Mouse (Mus musculus) adrenal gland, adult 18-20 months (tissue): Measurements from ENCODE around the gene Olfr26. TPM values are rescaled to one million over a fixed set of nuclear protein-coding genes. Genes with fewer than 3 reads are reported as not detected.
"Not testable (repeated sequence)": the region's sequence is repeated elsewhere in the genome, so short reads cannot be mapped to it uniquely, and the experiment has no call there.

Source experiments
- DNase-seq, 2 experiments: peaks; one replicate each; pipeline ENCODE4 v3.0.0; 2021 to 2022; ENCODE audit warnings: low spot score in 2 of 2
- long read RNA-seq, 2 experiments: library from polyadenylated mRNA; stranded (forward); transcript quantifications; one replicate each; pipeline ENCODE4 v2.0.0; 2021
- total RNA-seq, 2 experiments: library from RNA; stranded (reverse); gene quantifications; 1 replicate in 1 of 2; 2 replicates in 1 of 2; pipeline ENCODE4 v1.2.3; 2021

Olfr26 gene
- total RNA-seq = not detected
- long read RNA-seq, experiment 1 = 0 reads
- long read RNA-seq, experiment 2 = 0 reads

DNA sequence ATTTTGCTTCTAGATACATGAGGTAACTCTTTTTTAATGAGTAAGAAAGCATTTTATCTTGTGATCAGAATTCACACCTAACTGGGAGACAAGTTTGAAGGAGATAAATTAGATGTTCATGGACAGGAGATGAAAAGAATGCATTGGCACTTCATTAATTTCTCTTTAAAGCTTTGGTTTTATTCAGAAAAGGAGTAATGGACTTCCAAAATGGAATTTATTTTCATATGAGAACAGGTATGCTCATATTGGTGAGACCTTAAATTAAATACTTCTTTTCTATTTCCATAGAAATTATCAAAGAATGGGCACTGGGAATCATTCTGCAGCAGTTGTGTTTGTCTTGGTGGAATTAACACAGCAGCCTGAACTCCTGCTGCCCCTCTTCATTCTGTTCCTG is at the start of gene Olfr26:
Gene Olfr26, plus strand, starts transcription at position 301 of the 400 bp plus-strand sequence.
- DNase-seq = no peak

DNA sequence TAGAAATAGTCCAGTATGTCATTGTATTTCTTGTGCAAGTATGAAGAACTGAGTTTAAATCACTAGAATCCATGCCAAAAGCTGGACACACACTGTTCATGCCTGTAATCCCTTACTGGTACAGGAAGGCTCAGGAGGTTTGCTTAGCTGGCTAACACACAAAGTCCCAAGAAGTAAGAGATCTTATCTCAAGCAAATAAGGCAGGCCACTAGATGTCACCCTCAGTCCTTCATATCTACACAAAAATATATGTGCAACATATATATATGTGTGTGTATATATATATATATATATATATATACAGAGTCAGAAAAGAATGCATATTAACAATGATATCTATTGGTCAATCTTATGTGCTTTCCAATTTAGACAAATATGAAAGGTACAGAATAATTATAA is 49.2 kb upstream of the Olfr26 start:
- no peak for DNase-seq

DNA sequence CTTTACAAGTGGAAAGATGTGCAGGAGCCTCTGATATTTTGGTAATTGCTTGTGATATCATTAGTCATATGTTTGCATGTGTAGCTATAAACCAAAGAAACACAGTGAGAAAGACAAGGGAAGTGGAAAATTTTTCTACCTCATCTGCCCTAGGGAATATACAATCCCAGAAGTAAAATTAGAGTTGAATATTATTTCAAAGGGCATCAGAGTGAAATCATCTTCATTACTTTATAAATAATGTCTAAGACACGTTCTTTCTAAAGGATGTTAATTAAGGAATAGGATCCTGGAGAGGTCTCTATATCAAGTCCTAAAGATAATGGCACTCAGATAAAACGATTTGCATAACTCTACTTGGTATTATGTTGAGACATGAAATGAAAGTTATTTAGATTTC is 40.5 kb upstream of the Olfr26 start, which contains the start of gene Olfr922:
Gene Olfr922, plus strand, starts transcription at position 301 of the 400 bp plus-strand sequence.
- DNase-seq = no peak

DNA sequence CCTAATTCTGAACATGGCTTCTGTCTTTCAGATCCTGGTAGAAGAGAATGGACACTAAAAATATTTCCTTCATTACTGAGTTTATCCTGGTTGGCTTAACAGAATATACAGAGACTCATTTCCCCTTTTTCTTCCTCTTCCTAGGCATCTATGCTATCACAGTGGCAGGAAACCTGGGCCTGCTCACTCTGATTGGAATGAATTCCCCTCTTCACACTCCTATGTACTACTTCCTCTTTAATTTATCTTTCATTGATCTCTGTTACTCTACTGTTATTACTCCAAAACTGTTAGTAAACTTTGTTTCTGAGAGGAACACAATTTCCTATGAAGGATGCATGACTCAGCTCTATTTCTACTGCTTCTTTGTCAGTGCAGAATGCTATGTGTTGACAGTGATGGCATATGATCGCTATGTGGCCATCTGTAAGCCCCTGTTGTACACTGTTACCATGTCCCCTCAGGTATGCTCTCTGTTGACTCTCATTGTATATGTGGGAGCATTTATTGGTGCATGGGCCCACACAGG is 39.3 kb upstream of the Olfr26 start:
- DNase-seq = no peak

DNA sequence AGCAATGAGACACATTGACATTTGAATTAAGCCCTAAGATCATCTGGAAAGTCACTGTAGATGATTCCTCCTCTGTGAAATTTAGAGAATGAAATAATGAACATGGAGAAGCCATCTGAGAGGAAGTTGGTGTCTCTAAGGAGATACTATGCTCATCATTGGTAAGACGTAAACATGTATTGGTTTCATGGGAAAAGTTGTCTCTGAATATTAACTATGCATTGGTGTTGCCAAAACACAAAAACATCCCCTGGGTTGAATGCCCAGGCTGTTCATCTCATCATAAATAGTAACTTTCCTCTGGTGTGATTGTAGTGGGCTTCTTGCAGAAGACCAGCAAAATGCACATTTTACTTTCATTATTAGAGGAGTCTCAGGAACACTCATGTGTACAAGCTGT is 28.6 kb upstream of the Olfr26 start, which contains the start of gene Olfr923:
Gene Olfr923, plus strand, starts transcription at position 301 of the 400 bp plus-strand sequence.
- DNase-seq = no peak

DNA sequence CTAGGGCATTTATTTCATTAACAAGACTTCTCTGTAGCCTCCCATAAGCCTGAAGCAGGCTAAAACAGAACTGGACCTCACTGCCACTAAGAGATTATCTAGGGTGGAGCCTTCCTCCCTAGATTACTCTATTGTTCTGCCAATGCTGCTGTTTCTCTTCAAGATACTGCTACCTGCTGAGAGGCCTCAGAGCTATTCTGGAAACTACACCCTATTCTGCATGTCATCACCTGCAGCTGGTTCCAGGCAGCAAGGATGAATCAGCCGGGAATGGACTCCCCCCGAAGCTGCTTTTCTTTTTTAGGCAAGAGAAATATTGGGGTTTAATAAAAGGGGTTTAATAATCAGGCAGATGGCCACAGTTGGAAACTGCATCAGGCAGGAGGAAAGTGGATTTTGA is 21.8 kb upstream of the Olfr26 start:
- no peak for DNase-seq

DNA sequence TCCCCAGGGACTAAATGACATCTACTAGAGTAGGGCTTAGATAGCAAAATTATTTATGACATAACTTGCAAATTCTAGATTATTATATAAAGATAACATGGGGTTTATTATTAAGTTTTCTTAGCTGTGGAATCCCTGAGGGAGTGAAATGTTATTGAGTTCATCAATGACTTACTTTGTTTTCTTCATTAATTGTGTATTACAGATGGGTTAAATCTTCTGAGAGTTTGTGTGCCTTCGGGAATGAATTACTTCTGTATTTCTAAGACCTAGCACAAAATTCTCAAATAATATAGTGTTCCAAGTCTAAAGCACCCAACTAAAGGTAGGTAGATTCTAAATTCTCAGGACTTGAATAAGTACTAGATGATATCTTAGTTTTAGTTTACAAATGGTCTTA is 10.7 kb upstream of the Olfr26 start, which contains the start of gene Olfr924:
Gene Olfr924, plus strand, starts transcription at position 301 of the 400 bp plus-strand sequence.
- DNase-seq = no peak

DNA sequence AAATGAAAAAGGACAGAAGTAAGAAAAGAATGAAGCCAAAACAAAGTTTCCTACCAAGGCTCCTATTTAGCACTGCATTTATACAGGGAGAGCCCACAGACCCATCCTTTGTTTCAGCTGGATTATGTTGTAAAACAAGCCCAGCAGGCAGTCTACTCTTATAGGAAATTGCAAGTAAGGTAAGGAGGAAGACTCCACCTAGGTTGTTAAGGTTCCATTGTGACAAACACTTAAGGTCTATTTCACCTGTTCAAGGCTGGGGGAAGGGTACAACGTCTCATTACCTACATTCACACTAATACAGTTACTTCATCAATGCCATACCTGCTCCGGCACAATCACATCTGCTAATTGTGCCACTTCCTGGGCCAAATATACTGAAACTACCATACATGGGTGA is 20.0 kb downstream of the Olfr26 start:
- not testable (repeated sequence) for DNase-seq

DNA sequence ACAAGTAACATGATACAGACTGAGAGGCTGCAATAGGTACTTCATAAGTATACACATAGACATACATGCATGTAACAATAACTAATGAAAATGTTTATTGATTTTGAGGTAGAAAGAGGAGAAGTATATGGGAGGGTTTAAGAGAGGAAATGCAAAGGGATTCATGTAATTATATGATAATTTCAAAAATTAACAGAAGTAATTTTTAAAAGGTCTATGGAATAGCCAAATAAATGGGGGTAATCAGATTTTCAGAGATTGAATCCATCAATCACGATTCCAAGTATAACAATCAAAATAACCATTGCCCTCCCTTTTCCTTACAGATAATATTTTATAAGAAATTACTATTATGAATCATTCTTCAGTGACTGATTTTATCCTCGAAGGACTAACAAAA is 22.0 kb downstream of the Olfr26 start, which contains the start of gene Olfr926:
Gene Olfr926, plus strand, starts transcription at position 301 of the 400 bp plus-strand sequence.
- no peak for DNase-seq

Other genes with a start within 250 kb of the Olfr26 start
- gene Olfr914, start 250.0 kb upstream of the Olfr26 start, total RNA-seq = not detected
- not detected for gene Olfr916, start 195.2 kb upstream of the Olfr26 start, total RNA-seq
- not detected for gene Olfr917, start 189.2 kb upstream of the Olfr26 start, total RNA-seq
- gene Olfr918, start 180.5 kb upstream of the Olfr26 start, total RNA-seq = not detected
- gene Olfr919, start 151.4 kb upstream of the Olfr26 start, total RNA-seq = not detected
- 10 to 100 TPM; 41.1 to 43.6 TPM for gene Vwa5a, start 136.8 kb upstream of the Olfr26 start, total RNA-seq
- gene Olfr920, start 102.8 kb upstream of the Olfr26 start, total RNA-seq = under 1 TPM; 0.19 to 0.33 TPM
- not detected for gene Olfr921, start 82.0 kb upstream of the Olfr26 start, total RNA-seq
- gene Olfr922, start 40.4 kb upstream of the Olfr26 start, total RNA-seq = not detected
- not detected for gene Olfr923, start 28.5 kb upstream of the Olfr26 start, total RNA-seq
- not detected for gene Olfr924, start 10.6 kb upstream of the Olfr26 start, total RNA-seq
- gene Olfr926, start 22.1 kb downstream of the Olfr26 start, total RNA-seq = not detected
- not detected for gene Olfr930, start 74.7 kb downstream of the Olfr26 start, total RNA-seq
- gene Olfr933, start 117.3 kb downstream of the Olfr26 start, total RNA-seq = not detected
- gene Olfr934, start 133.3 kb downstream of the Olfr26 start, total RNA-seq = not detected
- gene Olfr935, start 144.6 kb downstream of the Olfr26 start, total RNA-seq = not detected
- not detected for gene Olfr146, start 168.3 kb downstream of the Olfr26 start, total RNA-seq
- not detected for gene Olfr937, start 209.9 kb downstream of the Olfr26 start, total RNA-seq
- gene Olfr938, start 223.8 kb downstream of the Olfr26 start, total RNA-seq = not detected